Mouse (Mus musculus): ENCODE data around the gene Mob1a.
A peak's percentile ranks its signal among the peaks of the same experiment; 100 is the strongest.

DNA sequence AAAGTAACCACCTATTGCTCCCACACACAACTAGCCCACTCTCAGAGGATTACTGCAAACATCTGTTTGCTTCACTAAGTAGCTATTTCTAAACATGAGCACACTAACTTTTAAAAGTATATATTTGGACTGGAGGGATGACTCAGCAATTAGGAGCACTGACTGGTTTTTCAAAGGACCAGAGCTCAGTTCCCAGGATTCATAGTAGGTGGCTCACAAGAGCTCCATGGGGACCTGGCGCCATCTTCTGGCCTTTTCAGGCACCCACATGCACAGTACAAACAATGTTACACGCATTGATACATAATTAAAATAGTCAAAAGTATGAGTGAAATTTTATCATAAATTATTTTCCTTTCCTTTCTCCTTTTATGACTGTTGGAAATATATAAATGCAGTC, 46.9 kb upstream of the Mob1a start:
- peak; percentile 82 for TF ChIP-seq CTCF (conservative IDR thresholded peaks at IDR 0.05; ENCODE audit: insufficient read depth, insufficient read length, low read depth, low read length)
- no peak for TF ChIP-seq POLR2A (IDR thresholded peaks at IDR 0.05; ENCODE audit: low read depth, low read length)
